Mouse (Mus musculus) limb, embryonic 14.5 days (tissue): ENCODE measurements at regions not wholly inside any gene's neighbourhood (a gene's known extent, or its start where the extent isn't known, plus 50 kb on each side); places are given as distances from the start of the nearest gene placed in this dataset.
A peak's percentile ranks its signal among the peaks of the same experiment; 100 is the strongest.

Experiments used
- ATAC-seq: fragments of 200-750 bp; cut with Nextera tagmentation; 2 replicates; pipeline ENCODE4 v1.8.0; 2017; ENCODE audit warnings: low read depth, moderate number of reproducible peaks, moderate TSS enrichment; ENCODE audit not compliant: low FRiP score
- DNase-seq: peaks from one replicate; pipeline ENCODE4 v3.0.0-alpha.2; 2015; ENCODE audit warnings: low spot score
- H3K27ac ChIP-seq: fragments of 300-500 bp; sonication (generic); replicated peaks from 2 replicates; pipeline ENCODE4 v1.5.1; 2014; ENCODE audit warnings: low read depth, mild to moderate bottlenecking, low read length, moderate library complexity, mixed read lengths
- H3K27me3 ChIP-seq: fragments of 300-500 bp; sonication (generic); 2 replicates; pipeline ENCODE4 v1.6.1; 2014; ENCODE audit warnings: low read length, mixed read lengths; ENCODE audit not compliant: control insufficient read depth, insufficient read depth
- H3K36me3 ChIP-seq: fragments of 300-500 bp; sonication (generic); 2 replicates; pipeline ENCODE4 v1.6.1; 2014; ENCODE audit warnings: mild to moderate bottlenecking, low read length, moderate library complexity, mixed read lengths; ENCODE audit not compliant: control insufficient read depth, insufficient read depth
- H3K4me1 ChIP-seq: fragments of 300-500 bp; sonication (generic); 2 replicates; pipeline ENCODE4 v1.6.1; 2014; ENCODE audit warnings: antibody characterized with exemption, low read length, mixed read lengths; ENCODE audit not compliant: control insufficient read depth, insufficient read depth
- H3K4me2 ChIP-seq: fragments of 300-500 bp; sonication (generic); replicated peaks from 2 replicates; pipeline ENCODE4 v1.6.1; 2014; ENCODE audit warnings: low read depth, mild to moderate bottlenecking, low read length, moderate library complexity; ENCODE audit not compliant: severe bottlenecking
- H3K4me3 ChIP-seq: fragments of 300-500 bp; sonication (generic); replicated peaks from 2 replicates; pipeline ENCODE4 v1.5.1; 2014; ENCODE audit warnings: low read length
- H3K9ac ChIP-seq: fragments of 300-500 bp; sonication (generic); 2 replicates; pipeline ENCODE4 v1.6.1; 2014; ENCODE audit warnings: mild to moderate bottlenecking, low read depth, low read length, moderate library complexity; ENCODE audit not compliant: severe bottlenecking
- H3K9me3 ChIP-seq: fragments of 300-500 bp; sonication (generic); 2 replicates; pipeline ENCODE4 v1.6.1; 2016; ENCODE audit warnings: low read length; ENCODE audit not compliant: control insufficient read depth
- POLR2A ChIP-seq: fragments of 200-500 bp; IDR thresholded peaks from 2 replicates; pipeline ENCODE4 v1.8.0; 2012; ENCODE audit warnings: inconsistent platforms, mild to moderate bottlenecking, moderate library complexity, borderline replicate concordance; ENCODE audit not compliant: insufficient read depth, insufficient read length; ENCODE audit errors: extremely low read depth
- WGBS: fragments of 180-500 bp; shearing (Covaris S2); extraction: QIAGEN DNeasy Blood & Tissue Kit; methylation state at CpG from one replicate; pipeline ENCODE4 v1.1.7; 2014; 5-methylcytosine and 5-hydroxymethylcytosine counted together

DNA sequence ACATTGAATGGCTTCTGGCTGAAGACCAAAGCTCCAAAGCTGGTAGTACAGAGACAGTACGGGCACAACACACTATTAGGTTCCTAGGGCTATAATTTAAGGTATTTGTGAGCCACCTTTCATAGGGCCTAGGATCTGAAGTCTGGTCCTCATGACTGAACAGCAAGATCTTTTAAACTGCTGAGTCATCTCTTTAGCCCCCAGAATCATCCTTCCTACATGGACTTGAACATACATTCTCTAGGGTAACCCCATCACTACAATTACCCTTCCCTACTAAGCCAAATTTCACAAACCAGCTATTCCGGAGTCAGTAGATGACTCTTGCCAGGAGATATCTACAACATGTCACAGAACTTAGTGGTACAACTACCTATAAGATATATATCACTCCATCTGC is 215.5 kb upstream of the Nmur2 start:
- DNase-seq, result no peak
- no peak overlapping the region for H3K27ac ChIP-seq
- H3K4me3 ChIP-seq, result no peak overlapping the region
- no peak for TF ChIP-seq POLR2A
- H3K4me1 ChIP-seq, result no peaks in the 10 kb centered on the region
- no peak overlapping the region for H3K9ac ChIP-seq
- no peaks in the 10 kb centered on the region for H3K9me3 ChIP-seq
- no peaks in the 10 kb centered on the region for H3K27me3 ChIP-seq
- no peak for ATAC-seq
- 86% methylated on average over 2 of the region's 2 CpGs for WGBS
- H3K4me2 ChIP-seq, result no peak overlapping the region
- no peaks in the 10 kb centered on the region for H3K36me3 ChIP-seq

- no peak overlapping the region for H3K9ac ChIP-seq
- no peak for ATAC-seq
- H3K4me2 ChIP-seq, result no peak overlapping the region
- no peak overlapping the region for H3K4me3 ChIP-seq
- WGBS, result 87% methylated on average over 3 of the region's 3 CpGs
- DNase-seq, result peak; percentile 18
- H3K27ac ChIP-seq, result no peak overlapping the region
- no peaks in the 10 kb centered on the region for H3K27me3 ChIP-seq
- no peaks in the 10 kb centered on the region for H3K9me3 ChIP-seq
- no peak for TF ChIP-seq POLR2A
- H3K36me3 ChIP-seq, result no peaks in the 10 kb centered on the region
- H3K4me1 ChIP-seq, result no peaks in the 10 kb centered on the region
Observed at GRCm38 (mm10) chr11:56254437-56254836, 213.6 kb upstream of the Nmur2 start.

- H3K27ac ChIP-seq, result no peak overlapping the region
- DNase-seq, result no peak
- ATAC-seq, result no peak
- no peaks in the 10 kb centered on the region for H3K9me3 ChIP-seq
- H3K9ac ChIP-seq, result no peak overlapping the region
- no peak overlapping the region for H3K4me3 ChIP-seq
- WGBS, result 40% methylated on average over 4 of the region's 4 CpGs
- no peaks in the 10 kb centered on the region for H3K36me3 ChIP-seq
- TF ChIP-seq POLR2A, result no peak
- H3K4me2 ChIP-seq, result no peak overlapping the region
- no peaks in the 10 kb centered on the region for H3K27me3 ChIP-seq
- H3K4me1 ChIP-seq, result no peaks in the 10 kb centered on the region
Observed at GRCm38 (mm10) chr11:56247333-56247823, 206.6 kb upstream of the Nmur2 start.

- no peak for ATAC-seq
- WGBS, result 69% methylated on average over 5 of the region's 5 CpGs
- Histone ChIP-seq H3K9ac (no peak overlapping the region), H3K9me3 (no peaks in the 10 kb centered on the region), H3K27ac (no peak overlapping the region), H3K4me1 (no peaks in the 10 kb centered on the region), H3K36me3 (no peaks in the 10 kb centered on the region), H3K27me3 (no peaks in the 10 kb centered on the region), H3K4me3 (no peak overlapping the region), H3K4me2 (no peak overlapping the region)
- no peak for TF ChIP-seq POLR2A
- peak; percentile 8 for DNase-seq
Observed at GRCm38 (mm10) chr11:56246549-56247332, 205.9 kb upstream of the Nmur2 start.

DNA sequence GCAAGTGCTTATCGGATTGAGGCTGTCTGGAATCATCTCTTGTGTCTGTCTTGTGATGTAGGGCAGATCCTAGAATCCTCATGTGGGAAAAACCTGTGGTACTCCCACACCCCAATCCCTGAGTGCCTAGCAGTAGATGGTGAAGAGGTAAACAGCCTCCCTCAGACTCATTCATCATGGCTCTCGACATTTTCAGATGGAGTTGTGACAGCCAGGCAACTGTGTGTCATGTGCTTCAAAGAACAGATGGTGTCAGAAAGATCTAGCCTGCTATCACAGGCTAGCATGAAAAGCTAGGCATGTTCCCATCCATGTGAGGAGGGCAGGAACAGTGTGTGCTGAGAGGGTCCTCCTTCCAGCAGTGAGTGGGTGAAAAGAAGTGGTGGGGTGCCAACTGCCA is 204.1 kb upstream of the Nmur2 start:
- Histone ChIP-seq H3K4me3 (no peak overlapping the region), H3K4me2 (no peak overlapping the region), H3K36me3 (no peaks in the 10 kb centered on the region), H3K4me1 (no peaks in the 10 kb centered on the region), H3K9me3 (no peaks in the 10 kb centered on the region), H3K27me3 (no peaks in the 10 kb centered on the region), H3K9ac (no peak overlapping the region), H3K27ac (no peak overlapping the region)
- ATAC-seq, result no peak
- WGBS, result 78% methylated on average over 2 of the region's 2 CpGs
- TF ChIP-seq POLR2A, result no peak
- DNase-seq, result no peak

- no peaks in the 10 kb centered on the region for H3K36me3 ChIP-seq
- H3K27ac ChIP-seq, result no peak overlapping the region
- no peaks in the 10 kb centered on the region for H3K9me3 ChIP-seq
- ATAC-seq, result no peak
- 68% methylated on average over 8 of the region's 8 CpGs for WGBS
- H3K4me1 ChIP-seq, result no peaks in the 10 kb centered on the region
- TF ChIP-seq POLR2A, result no peak
- no peak for DNase-seq
- H3K27me3 ChIP-seq, result no peaks in the 10 kb centered on the region
- no peak overlapping the region for H3K4me2 ChIP-seq
- H3K9ac ChIP-seq, result no peak overlapping the region
- H3K4me3 ChIP-seq, result no peak overlapping the region
Observed at GRCm38 (mm10) chr11:56243447-56243846, 202.6 kb upstream of the Nmur2 start.
